Mouse (Mus musculus) cortical plate, adult 2 months (tissue): Measurements from ENCODE around the gene Ephx4. TPM values are rescaled to one million over a fixed set of nuclear protein-coding genes. Genes with fewer than 3 reads are reported as not detected.
"Not testable (repeated sequence)": the region's sequence is repeated elsewhere in the genome, so short reads cannot be mapped to it uniquely, and the experiment has no call there.

Experiments used
- H3K27ac ChIP-seq: fragments of 200-500 bp; 2 replicates; pipeline ENCODE4 v1.5.1; 2012; ENCODE audit warnings: low read length, control low read depth, inconsistent platforms; ENCODE audit not compliant: insufficient read depth
- H3K4me1 ChIP-seq: fragments of 200-500 bp; 2 replicates; pipeline ENCODE4 v1.6.1; 2011; ENCODE audit warnings: low read length; ENCODE audit not compliant: control insufficient read depth, insufficient read depth
- H3K4me3 ChIP-seq: fragments of 200-500 bp; 2 replicates; pipeline ENCODE4 v1.5.1; 2011; ENCODE audit warnings: mild to moderate bottlenecking, low read length, control low read depth; ENCODE audit not compliant: insufficient read depth
- CTCF ChIP-seq: fragments of 200-500 bp; IDR thresholded peaks from 2 replicates; pipeline ENCODE4 v1.5.1; 2011; ENCODE audit warnings: mild to moderate bottlenecking, control low read depth, low read length; ENCODE audit not compliant: insufficient read depth; ENCODE audit errors: extremely low read depth
- POLR2A ChIP-seq: fragments of 200-500 bp; IDR thresholded peaks from 2 replicates; pipeline ENCODE4 v1.6.1; 2011; ENCODE audit warnings: mild to moderate bottlenecking, low read length, control low read depth; ENCODE audit not compliant: insufficient read depth; ENCODE audit errors: extremely low read depth
- polyA plus RNA-seq: library from polyadenylated mRNA; depleted of rRNA; stranded (reverse); fragments of >200 nt; gene quantifications from 2 replicates; pipeline ENCODE4 v1.2.3, GENCODE M21; 2012; rRNA removed

Ephx4 gene
- polyA plus RNA-seq = 113 and 123 TPM in 2 replicates

DNA sequence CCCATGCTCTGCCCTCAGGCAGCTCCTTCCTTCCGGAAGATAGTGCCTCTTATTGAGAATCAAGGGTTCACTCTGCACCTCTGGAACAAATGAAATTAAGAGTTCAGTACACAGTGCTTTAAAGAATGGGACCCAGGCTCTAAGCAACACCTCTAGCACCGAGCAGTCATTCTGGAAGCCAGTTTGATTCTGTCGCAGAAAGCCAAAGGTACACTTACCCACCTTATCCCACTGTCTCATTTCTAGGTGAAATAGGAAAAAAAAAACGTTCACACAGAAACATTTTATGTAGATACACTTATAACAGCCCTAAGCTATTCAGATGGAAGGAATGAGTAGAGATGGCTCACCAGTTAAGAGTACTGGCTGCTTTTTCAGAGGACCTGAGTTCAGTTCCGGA lies at the start of gene Ephx4:
TSS of gene Ephx4 (plus strand) at position 301 of the 400 bp plus-strand sequence.
- H3K27ac ChIP-seq = peak within 1 kb of the TSS; percentile 98
- no peak for TF ChIP-seq POLR2A
- no peak for TF ChIP-seq CTCF
- H3K4me3 ChIP-seq = peak within 1 kb of the TSS; percentile 98
- H3K4me1 ChIP-seq = peaks cover 8% of the 10 kb centered on the region; the same call in 1 of the 2 replicates

DNA sequence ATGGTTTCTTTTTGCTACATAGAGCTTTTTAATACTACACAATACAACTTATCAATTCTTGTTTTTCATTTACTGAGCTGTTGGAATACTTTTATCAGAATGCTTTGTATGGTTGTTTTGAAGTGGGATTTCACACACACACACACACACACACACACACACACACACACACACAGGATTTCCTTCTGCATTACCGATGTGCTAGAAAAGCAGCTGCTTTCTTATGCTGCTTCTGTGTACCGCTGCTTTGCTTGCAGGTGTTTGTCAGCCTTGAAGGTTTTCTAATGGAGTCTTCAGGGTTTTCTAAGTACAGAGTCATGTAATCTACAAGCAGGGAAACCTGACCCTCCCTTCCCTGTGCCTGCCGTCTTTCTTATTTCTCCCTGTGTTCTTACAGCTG lies 48.6 kb upstream of the Ephx4 start:
- TF ChIP-seq POLR2A (no peak), CTCF (no peak)
- Histone ChIP-seq H3K4me1 (no peaks in the 10 kb centered on the region), H3K4me3 (no peak overlapping the region), H3K27ac (no peak overlapping the region)

- no peak overlapping the region; the same call in 1 of the 2 replicates for H3K27ac ChIP-seq
- TF ChIP-seq CTCF (no peak), POLR2A (no peak)
- no peak overlapping the region for H3K4me3 ChIP-seq
Observed at GRCm38 (mm10) chr5:107355801-107356200, 46.7 kb upstream of the Ephx4 start.

DNA sequence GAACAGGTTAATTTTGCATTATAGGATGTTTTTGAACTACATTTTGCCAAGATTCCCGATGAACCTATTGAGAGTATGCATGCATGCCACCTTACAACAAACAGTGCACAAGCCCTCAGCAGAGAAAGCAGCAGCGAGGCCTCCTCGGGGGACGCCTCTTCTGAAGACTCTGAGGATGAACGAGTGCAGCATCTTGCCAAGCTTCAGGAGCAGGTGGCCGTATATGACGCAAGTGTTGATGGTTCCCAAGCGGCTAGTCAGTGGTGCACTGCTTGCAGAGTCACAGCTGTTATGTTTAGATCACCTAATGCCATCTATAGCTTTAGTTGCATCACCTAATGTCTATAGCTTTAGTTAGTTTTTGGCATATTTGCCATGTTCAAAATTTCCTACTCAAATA lies 44.8 kb upstream of the Ephx4 start:
- 0 out of 2 replicates have a peak, but pooled peaks cover 2% of the 10 kb centered on the region for H3K4me1 ChIP-seq
- no peak overlapping the region for H3K27ac ChIP-seq
- no peak for TF ChIP-seq POLR2A
- no peak for TF ChIP-seq CTCF
- H3K4me3 ChIP-seq = no peak overlapping the region

More at GRCm38 (mm10) chr5:107355801-107356200, 46.7 kb upstream of the Ephx4 start:
- no peaks in the 10 kb centered on the region for H3K4me1 ChIP-seq

DNA sequence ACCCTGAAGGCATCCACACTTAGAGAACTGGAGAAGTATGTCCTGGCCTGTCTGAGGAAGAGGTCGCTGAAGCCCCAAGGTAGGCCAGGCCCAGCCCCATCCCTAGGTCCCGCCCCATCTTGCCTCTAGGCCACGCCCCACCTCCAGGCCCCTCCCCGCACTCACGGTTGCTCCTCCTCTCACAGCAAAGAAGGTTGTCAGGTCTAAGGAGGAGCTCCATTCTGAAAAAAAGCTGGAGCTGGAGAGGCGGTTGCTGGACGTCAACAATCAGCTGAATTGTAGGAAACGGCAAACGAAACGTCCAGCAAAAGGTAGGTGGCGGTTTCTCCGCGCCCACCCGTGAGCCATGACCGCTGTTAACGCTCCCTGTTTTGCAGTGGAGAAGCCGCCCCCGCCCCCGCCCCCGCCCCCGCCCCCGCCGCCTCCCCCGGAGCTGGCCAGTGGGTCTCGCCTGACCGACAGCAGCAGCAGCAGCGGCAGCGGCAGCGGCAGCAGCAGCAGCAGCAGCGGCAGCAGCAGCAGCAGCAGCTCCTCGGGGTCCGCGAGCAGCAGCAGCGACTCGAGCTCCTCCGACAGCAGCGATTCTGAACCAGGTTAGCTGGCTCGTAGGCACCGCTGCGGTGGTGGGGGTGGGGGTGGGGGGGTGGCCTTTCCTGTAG lies 43.0 kb upstream of the Ephx4 start:
- H3K4me3 ChIP-seq = peak overlapping the region; percentile 48

DNA sequence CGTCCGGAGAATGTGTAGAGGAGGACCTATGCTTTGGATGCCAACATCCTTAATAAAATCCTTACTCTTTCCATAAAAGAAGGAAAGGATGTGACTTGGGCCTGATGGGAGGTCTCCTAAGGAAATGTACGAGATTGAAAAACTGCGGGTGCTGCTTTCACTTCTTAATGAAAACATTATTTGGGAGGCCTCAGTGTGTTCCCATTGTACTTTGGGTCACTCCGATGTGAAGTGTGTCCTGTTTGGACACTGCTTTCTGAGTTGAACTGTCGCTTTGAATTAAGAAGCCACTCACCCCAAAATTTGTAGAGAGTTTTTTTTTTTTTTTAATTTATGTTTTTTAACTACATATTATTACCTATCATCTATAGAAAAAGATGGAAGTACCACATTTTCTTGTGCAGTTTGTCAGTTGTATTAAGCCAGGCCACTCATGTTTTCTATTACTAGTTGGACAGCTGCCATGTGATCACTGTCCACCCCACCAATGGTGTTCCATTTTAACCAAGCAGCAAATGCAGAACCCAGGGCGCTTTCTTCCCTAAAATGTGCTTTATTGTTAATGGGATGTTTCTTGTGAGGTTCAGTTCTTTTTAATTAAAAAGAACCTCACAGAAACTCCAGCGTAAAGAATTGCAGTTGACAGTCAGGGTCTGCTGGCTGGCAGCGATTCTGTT lies 42.3 kb upstream of the Ephx4 start:
- H3K27ac ChIP-seq = no peak overlapping the region
- TF ChIP-seq CTCF (no peak), POLR2A (no peak)
- 0 out of 2 replicates have a peak, but pooled peaks cover 2% of the 10 kb centered on the region for H3K4me1 ChIP-seq
- H3K4me3 ChIP-seq = peak overlapping the region; percentile 48

More for the DNA sequence above, 43.0 kb upstream of the Ephx4 start:
- TF ChIP-seq CTCF (no peak), POLR2A (peak; percentile 86)
- Histone ChIP-seq H3K4me1 (0 out of 2 replicates have a peak, but pooled peaks cover 2% of the 10 kb centered on the region), H3K27ac (no peak overlapping the region)

GRCm38 (mm10) chr5:107370040-107370439 lies 32.5 kb upstream of the Ephx4 start:
- no peak overlapping the region for H3K27ac ChIP-seq
- no peaks in the 10 kb centered on the region for H3K4me1 ChIP-seq
- H3K4me3 ChIP-seq = no peak overlapping the region
- no peak for TF ChIP-seq CTCF
- TF ChIP-seq POLR2A = no peak

DNA sequence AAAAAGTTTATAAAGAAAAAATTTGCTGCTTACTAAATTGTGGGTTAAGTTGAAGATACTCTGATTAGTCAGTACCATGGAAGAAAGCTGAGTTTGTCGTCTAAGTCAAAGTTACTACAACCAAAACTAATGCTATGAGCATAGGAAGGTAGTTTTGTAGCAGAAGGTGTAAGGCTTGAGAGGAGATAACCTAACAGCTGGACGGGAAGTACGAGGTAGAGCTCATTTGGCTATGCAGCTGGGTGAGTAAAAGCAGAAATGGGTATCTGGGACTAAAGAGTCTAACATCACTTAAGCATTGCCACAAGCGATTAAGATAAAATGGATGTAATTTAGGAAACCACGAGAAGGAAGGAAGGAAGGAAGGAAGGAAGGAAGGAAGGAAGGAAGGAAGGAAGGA lies 31.2 kb upstream of the Ephx4 start:
- no peak overlapping the region for H3K27ac ChIP-seq
- no peak overlapping the region for H3K4me3 ChIP-seq
- TF ChIP-seq CTCF = no peak
- no peak for TF ChIP-seq POLR2A
- H3K4me1 ChIP-seq = no peaks in the 10 kb centered on the region

- TF ChIP-seq CTCF (no peak), POLR2A (no peak)
- no peak overlapping the region for H3K27ac ChIP-seq
- no peaks in the 10 kb centered on the region for H3K4me1 ChIP-seq
- H3K4me3 ChIP-seq = no peak overlapping the region
Observed at GRCm38 (mm10) chr5:107373256-107373655, 29.3 kb upstream of the Ephx4 start.

- H3K4me3 ChIP-seq, H3K27ac ChIP-seq, H3K4me1 ChIP-seq: not testable (repeated sequence)
Observed at GRCm38 (mm10) chr5:107386448-107386847, 16.1 kb upstream of the Ephx4 start.
